Mouse (Mus musculus) kidney, postnatal 14 days (tissue): ENCODE results near the gene Pfkm.

Experiments used
- DNase-seq: peaks from one replicate; pipeline ENCODE4 v3.0.0; 2022; ENCODE audit warnings: mixed read lengths

The Pfkm gene

GRCm38 (mm10) chr15:98142515-98142914 is 50.1 kb downstream of the Pfkm start:
- DNase-seq = no peak

GRCm38 (mm10) chr15:98144861-98145507 is 52.6 kb downstream of the Pfkm start:
- DNase-seq = no peak

GRCm38 (mm10) chr15:98145559-98146181 is 53.3 kb downstream of the Pfkm start:
- DNase-seq = peak; percentile 96

GRCm38 (mm10) chr15:98148356-98148755 is 56.0 kb downstream of the Pfkm start:
- DNase-seq = no peak

DNA sequence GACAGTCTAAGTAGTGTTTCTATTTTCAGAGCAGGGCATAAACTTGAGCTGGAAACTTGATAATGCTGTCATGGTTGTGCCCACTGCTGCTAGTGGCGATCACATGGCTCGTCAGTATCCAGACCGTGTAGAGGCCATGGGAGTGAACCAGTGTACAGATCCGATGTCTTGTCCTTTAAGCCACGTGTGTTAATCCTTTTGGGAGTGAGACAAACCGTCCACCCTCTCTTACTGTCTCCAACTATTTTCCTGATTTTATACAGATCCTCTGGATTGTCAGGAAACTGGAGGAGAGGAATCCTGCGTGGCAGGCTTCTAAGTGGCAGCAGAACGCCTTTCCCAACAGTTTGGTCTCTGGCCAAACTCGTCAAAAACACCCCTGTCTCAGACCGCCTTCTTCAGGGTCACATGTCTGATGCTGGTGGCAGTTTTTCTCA is 56.8 kb downstream of the Pfkm start:
- DNase-seq = no peak

GRCm38 (mm10) chr15:98152916-98153315 is 60.5 kb downstream of the Pfkm start:
- no peak for DNase-seq

GRCm38 (mm10) chr15:98153625-98154024 is 61.2 kb downstream of the Pfkm start:
- peak; percentile 38 for DNase-seq

DNA sequence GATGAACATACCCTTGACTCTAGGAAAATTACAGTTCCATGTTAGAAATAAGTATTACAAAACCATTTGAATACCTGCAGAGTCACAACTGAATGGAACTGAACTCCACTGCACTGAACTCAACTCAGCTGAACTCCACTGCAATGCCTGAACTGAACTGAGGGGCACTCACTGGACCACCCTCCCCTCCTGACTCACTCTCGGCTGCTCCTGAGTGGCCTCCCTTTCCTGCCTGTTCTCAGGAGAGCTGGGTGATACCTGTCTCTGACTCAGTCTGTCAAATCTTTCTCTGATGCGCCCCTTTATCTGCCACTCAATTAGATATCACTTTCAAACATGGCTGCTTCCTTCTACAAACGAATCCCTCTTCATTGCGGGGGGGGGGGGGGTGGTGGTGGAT is 61.8 kb downstream of the Pfkm start:
- DNase-seq = no peak

- no peak for DNase-seq
These were observed 62.2 kb downstream of the Pfkm start for GRCm38 (mm10) chr15:98154631-98155030.

DNA sequence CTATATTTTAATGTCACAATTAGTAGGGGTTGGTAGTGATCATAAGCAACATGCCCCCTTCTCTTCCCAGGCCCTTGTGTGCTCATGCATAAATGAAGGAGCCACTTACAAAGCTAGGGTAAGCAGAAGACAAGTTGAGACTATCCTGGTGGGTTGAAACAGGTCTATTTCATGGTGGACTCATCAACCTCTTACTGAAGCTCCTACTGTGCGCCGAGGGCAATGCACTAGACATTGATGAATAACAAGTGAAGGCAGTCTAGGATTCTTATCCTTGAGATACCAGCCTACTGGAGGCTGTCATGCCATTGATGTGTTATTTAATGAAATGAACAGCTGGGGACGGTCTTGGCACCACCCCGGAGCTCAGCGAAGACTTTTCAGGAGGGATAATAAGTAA is 62.9 kb downstream of the Pfkm start:
- no peak for DNase-seq

- no peak for DNase-seq
These were observed 63.6 kb downstream of the Pfkm start for GRCm38 (mm10) chr15:98155944-98156343.

DNA sequence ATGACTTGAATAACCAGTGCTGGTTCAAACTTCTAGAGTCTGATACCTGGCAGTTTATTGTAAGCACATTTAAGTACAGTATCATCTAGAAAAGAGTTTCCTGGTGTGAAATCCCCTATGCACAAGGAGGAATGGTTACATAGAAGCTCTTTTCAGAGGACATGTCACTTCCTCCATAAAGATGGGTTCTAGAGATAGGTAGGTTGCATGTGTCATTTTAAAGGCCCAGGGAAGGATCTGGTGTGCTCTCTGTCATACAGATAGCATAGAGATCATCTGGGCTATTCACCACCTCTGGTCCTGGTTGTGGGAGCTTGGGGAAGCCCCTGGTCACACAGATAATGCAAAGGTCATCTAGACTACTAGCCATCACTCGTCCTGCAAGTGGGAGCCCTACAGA is 64.9 kb downstream of the Pfkm start:
- no peak for DNase-seq

- no peak for DNase-seq
These were observed 68.8 kb downstream of the Pfkm start for GRCm38 (mm10) chr15:98161026-98161805.

DNA sequence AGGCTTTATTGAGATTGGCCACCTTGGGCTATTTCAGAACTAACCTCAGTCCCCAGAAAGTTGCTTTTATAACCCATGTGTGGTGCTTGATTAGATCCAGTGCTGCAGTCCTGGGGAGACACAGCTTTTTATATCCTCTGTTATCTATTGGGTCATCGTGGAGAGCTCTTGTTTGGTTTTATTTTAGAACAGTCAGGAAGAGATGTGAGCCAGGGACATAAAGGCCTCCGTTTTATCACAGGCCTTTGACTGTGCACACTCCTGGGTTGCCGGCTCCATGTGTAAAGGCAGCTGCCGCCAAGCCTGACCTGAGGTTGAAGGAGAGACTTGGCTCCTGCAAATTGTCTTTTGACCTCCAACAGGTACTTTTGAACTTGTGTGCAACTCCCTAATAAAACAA is 70.2 kb downstream of the Pfkm start:
- DNase-seq = no peak

GRCm38 (mm10) chr15:98165525-98165924 is 73.1 kb downstream of the Pfkm start, which contains the start of gene Asb8:
Asb8 (minus strand) TSS chr15:98165625.
- DNase-seq = no peak

- DNase-seq = no peak
These were observed 74.7 kb downstream of the Pfkm start, which contains the start of gene Ccdc184 for GRCm38 (mm10) chr15:98166963-98167644. Ccdc184 (plus strand) TSS chr15:98167158.

- peak; percentile 83 for DNase-seq
These were observed 75.5 kb downstream of the Pfkm start for GRCm38 (mm10) chr15:98167645-98168621.

DNA sequence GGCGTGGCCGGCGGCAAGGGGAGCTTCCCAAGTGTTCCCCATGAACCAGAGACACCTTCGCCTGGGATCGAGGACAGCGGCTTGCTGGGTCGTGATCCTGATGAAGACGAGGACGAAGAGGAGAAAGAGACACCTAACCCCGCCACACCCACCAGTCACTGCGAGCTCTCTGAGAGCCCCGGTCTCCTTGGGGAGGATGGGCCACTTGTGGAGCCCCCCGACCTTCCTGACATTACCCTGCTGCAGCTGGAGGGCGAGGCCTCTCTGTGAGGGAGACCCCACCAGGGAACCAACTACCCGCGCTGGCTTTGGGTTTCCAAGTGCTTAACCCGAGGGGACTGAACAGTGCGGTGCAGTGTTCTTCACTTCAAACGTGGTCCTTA is 76.2 kb downstream of the Pfkm start:
- DNase-seq = no peak

GRCm38 (mm10) chr15:98170365-98170764 is 78.0 kb downstream of the Pfkm start:
- no peak for DNase-seq

DNA sequence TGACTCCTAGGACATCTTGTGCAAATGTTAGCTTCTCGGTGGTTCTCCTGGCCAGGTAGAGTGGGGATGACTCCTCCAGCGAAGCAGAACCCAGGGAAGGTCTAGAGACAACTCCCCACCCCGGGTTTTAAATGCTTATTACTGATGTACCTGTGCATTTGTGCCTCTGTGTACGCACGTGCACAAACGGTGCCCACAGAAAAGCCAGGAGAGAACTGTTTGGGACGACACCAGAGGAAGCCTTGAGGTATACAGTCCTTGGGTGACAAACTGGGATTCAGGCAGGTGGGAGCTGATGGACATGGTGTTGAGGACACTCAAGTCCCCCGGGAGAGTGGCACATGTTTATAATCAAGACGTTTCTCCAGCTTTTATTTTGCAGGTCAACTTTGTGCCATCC is 78.5 kb downstream of the Pfkm start:
- no peak for DNase-seq

GRCm38 (mm10) chr15:98172113-98172512 is 79.7 kb downstream of the Pfkm start:
- no peak for DNase-seq

GRCm38 (mm10) chr15:98173821-98174220 is 81.4 kb downstream of the Pfkm start:
- peak; percentile 44 for DNase-seq
